Mouse (Mus musculus) liver, postnatal 0 days (tissue): ENCODE data around the gene Slc23a2.

Experiments
- CTCF ChIP-seq: sonication (generic); IDR thresholded peaks from 2 replicates; pipeline ENCODE4 v1.5.1; 2016; ENCODE audit warnings: antibody characterized with exemption, low read depth
- EP300 ChIP-seq: IDR thresholded peaks from 2 replicates; pipeline ENCODE4 v1.6.1; 2016; ENCODE audit warnings: antibody characterized with exemption, low read depth, mild to moderate bottlenecking

DNA sequence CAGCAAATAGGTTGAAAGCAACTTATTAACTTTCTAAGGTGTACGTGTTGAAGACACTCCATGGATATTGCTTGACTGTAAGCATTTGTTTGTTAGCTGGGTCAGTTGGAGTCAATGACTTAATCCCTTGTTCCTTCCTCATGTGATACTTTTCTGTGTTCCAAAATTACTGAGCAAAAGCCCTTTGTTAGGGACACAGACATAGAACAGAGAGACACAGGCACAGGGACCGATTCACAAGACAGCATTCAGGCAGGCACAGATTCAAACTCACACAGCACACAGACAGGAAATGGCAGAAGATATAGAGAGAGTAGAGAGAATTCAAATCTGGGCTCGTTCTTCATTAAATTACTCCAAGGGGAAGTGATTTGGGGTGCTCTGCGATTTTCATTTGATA, 97.5 kb downstream of the Slc23a2 start:
- TF ChIP-seq CTCF (no peak), EP300 (no peak)
